Mouse (Mus musculus) embryonic facial prominence, embryonic 12.5 days (tissue): Measurements from ENCODE around the gene Pard6b. TPM values are rescaled to one million over a fixed set of nuclear protein-coding genes. Genes with fewer than 3 reads are reported as not detected.
"Not testable (repeated sequence)": the region's sequence is repeated elsewhere in the genome, so short reads cannot be mapped to it uniquely, and the experiment has no call there.

ENCODE experiments used
- ATAC-seq: fragments of 200-750 bp; cut with Nextera tagmentation; 2 replicates; pipeline ENCODE4 v1.8.0; 2017; ENCODE audit not compliant: insufficient number of reproducible peaks, insufficient read depth, low FRiP score, low TSS enrichment
- H3K27ac ChIP-seq: fragments of 300-500 bp; sonication (generic); 2 replicates; pipeline ENCODE4 v1.5.1; 2016; ENCODE audit warnings: mild to moderate bottlenecking
- H3K27me3 ChIP-seq: fragments of 300-500 bp; sonication (generic); 2 replicates; pipeline ENCODE4 v1.6.1; 2016; ENCODE audit warnings: mild to moderate bottlenecking, moderate library complexity
- H3K36me3 ChIP-seq: fragments of 300-500 bp; sonication (generic); 2 replicates; pipeline ENCODE4 v1.6.1; 2016; ENCODE audit warnings: mild to moderate bottlenecking
- H3K4me1 ChIP-seq: fragments of 300-500 bp; sonication (generic); 2 replicates; pipeline ENCODE4 v1.6.1; 2016
- H3K4me2 ChIP-seq: fragments of 300-500 bp; sonication (generic); replicated peaks from 2 replicates; pipeline ENCODE4 v1.6.1; 2016; ENCODE audit warnings: mild to moderate bottlenecking, moderate library complexity
- H3K4me3 ChIP-seq: fragments of 300-500 bp; sonication (generic); 2 replicates; pipeline ENCODE4 v1.5.1; 2016; ENCODE audit warnings: mild to moderate bottlenecking
- H3K9ac ChIP-seq: fragments of 300-500 bp; sonication (generic); 2 replicates; pipeline ENCODE4 v1.6.1; 2016; ENCODE audit warnings: mild to moderate bottlenecking, moderate library complexity
- H3K9me3 ChIP-seq: fragments of 300-500 bp; sonication (generic); 2 replicates; pipeline ENCODE4 v1.6.1; 2016; ENCODE audit warnings: mild to moderate bottlenecking, moderate library complexity
- WGBS: fragments of 180-500 bp; shearing (Covaris S2); methylation state at CpG from one replicate; pipeline ENCODE4 v1.1.7; 2016; 5-methylcytosine and 5-hydroxymethylcytosine counted together
- polyA plus RNA-seq: library from polyadenylated mRNA; unstranded; fragments of >200 nt; fragmentation: Nextera tagmentation; extraction: Ambion mirVana; gene quantifications from 2 replicates; pipeline ENCODE4 v1.2.1, GENCODE M21; 2016

The Pard6b gene
- polyA plus RNA-seq, 1 experiment from 2014 or later: 6.6 TPM

GRCm38 (mm10) chr2:168049002-168049635 is 31.7 kb upstream of the Pard6b start:
- peaks cover 27% of the 10 kb centered on the region for H3K27me3 ChIP-seq
- H3K9me3 ChIP-seq: no peaks in the 10 kb centered on the region
- WGBS: 9% methylated on average over 16 of the region's 16 CpGs
- H3K4me3 ChIP-seq: peak overlapping the region; percentile 54
- peaks cover 31% of the 10 kb centered on the region for H3K4me1 ChIP-seq
- no peaks in the 10 kb centered on the region for H3K36me3 ChIP-seq
- peak overlapping the region; percentile 95 for H3K4me2 ChIP-seq
- H3K9ac ChIP-seq: peak overlapping the region; percentile 42; the same call in 1 of the 2 replicates
- 0 out of 2 replicates have a peak overlapping the region, but pooled peaks have one; percentile 54 for H3K27ac ChIP-seq
- no peak for ATAC-seq

GRCm38 (mm10) chr2:168050000-168050942 is 30.5 kb upstream of the Pard6b start:
- peak overlapping the region; percentile 54 for H3K4me3 ChIP-seq
- H3K27ac ChIP-seq: peak overlapping the region; percentile 54; the same call in 1 of the 2 replicates
- H3K4me2 ChIP-seq: peak overlapping the region; percentile 95
- H3K9ac ChIP-seq: peak overlapping the region; percentile 59
- H3K9me3 ChIP-seq: no peaks in the 10 kb centered on the region
- peaks cover 27% of the 10 kb centered on the region for H3K4me1 ChIP-seq
- ATAC-seq: no peak
- no peaks in the 10 kb centered on the region for H3K36me3 ChIP-seq
- H3K27me3 ChIP-seq: peaks cover 27% of the 10 kb centered on the region
- WGBS: under 1% methylated on average over 56 of the region's 56 CpGs

GRCm38 (mm10) chr2:168052156-168052555 is 28.6 kb upstream of the Pard6b start:
- no peak overlapping the region for H3K4me3 ChIP-seq
- peaks cover 35% of the 10 kb centered on the region for H3K4me1 ChIP-seq
- H3K4me2 ChIP-seq: no peak overlapping the region
- 90% methylated on average over 1 of the region's 1 CpGs for WGBS
- no peak for ATAC-seq
- no peak overlapping the region for H3K9ac ChIP-seq
- H3K27me3 ChIP-seq: peaks cover 27% of the 10 kb centered on the region
- no peaks in the 10 kb centered on the region for H3K36me3 ChIP-seq
- no peak overlapping the region for H3K27ac ChIP-seq
- no peaks in the 10 kb centered on the region for H3K9me3 ChIP-seq

- peaks cover 35% of the 10 kb centered on the region for H3K4me1 ChIP-seq
- ATAC-seq: no peak
- H3K4me3 ChIP-seq: no peak overlapping the region
- H3K4me2 ChIP-seq: no peak overlapping the region
- 9% methylated on average over 2 of the region's 2 CpGs for WGBS
- H3K27ac ChIP-seq: no peak overlapping the region
- H3K27me3 ChIP-seq: peaks cover 27% of the 10 kb centered on the region
- H3K36me3 ChIP-seq: no peaks in the 10 kb centered on the region
- no peak overlapping the region for H3K9ac ChIP-seq
- H3K9me3 ChIP-seq: no peaks in the 10 kb centered on the region
Measured at GRCm38 (mm10) chr2:168052689-168053088, 28.1 kb upstream of the Pard6b start.

GRCm38 (mm10) chr2:168054142-168054541 is 26.7 kb upstream of the Pard6b start:
- Histone ChIP-seq H3K4me3 (no peak overlapping the region), H3K4me2 (no peak overlapping the region), H3K4me1 (peaks cover 30% of the 10 kb centered on the region), H3K27ac (no peak overlapping the region), H3K9ac (no peak overlapping the region), H3K27me3 (peaks cover 22% of the 10 kb centered on the region), H3K9me3 (no peaks in the 10 kb centered on the region), H3K36me3 (no peaks in the 10 kb centered on the region)
- 93% methylated on average over 11 of the region's 11 CpGs for WGBS
- no peak for ATAC-seq

DNA sequence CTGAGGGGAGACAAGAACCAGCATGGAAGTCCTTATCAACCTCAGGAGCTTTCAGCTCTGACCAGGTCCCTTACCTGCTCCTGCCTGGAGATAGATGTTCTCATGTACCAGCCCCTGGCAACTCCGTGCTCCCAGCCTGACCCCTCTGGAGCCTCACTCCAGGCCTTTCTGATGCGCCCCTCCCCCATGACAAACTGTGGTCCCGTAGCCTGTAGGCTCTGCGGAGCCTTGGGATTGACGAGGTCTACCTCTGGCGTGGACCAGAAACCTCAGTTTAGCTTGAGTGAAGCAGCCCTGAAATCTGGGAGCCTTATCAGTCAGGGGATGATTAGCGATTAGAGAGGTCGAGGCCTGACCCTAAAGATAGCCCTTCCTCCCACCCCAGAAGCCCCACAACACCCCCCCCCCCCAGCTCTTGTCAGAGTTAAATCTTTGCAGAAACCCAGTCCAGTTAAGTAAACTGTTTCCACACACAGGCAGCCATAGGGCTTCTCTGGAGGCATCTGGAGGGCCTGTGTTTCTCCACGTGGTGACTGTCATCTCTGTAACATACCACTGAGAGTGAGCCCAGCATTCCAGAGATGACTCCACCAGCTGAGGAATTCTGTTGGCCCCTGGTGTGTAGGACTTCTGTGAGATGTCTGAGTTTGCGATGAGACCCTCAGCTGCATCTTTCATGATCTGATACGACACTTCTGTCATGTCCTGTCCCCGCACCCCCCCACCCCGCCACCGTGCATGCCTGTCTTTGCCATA is 24.7 kb upstream of the Pard6b start:
- Histone ChIP-seq H3K4me3 (no peak overlapping the region), H3K27ac (peak overlapping the region; percentile 78), H3K4me2 (0 out of 2 replicates have a peak overlapping the region, but pooled peaks have one; percentile 8)

GRCm38 (mm10) chr2:168056666-168056933 is 24.2 kb upstream of the Pard6b start:
- no peak overlapping the region for H3K9ac ChIP-seq
- WGBS: 18% methylated on average over 8 of the region's 8 CpGs
- H3K4me2 ChIP-seq: 0 out of 2 replicates have a peak overlapping the region, but pooled peaks have one; percentile 8
- H3K27me3 ChIP-seq: peaks cover 3% of the 10 kb centered on the region; the same call in 1 of the 2 replicates
- H3K36me3 ChIP-seq: no peaks in the 10 kb centered on the region
- H3K9me3 ChIP-seq: no peaks in the 10 kb centered on the region
- peaks cover 18% of the 10 kb centered on the region for H3K4me1 ChIP-seq
- no peak overlapping the region for H3K4me3 ChIP-seq
- H3K27ac ChIP-seq: peak overlapping the region; percentile 78
- no peak for ATAC-seq

More for the DNA sequence above, 24.7 kb upstream of the Pard6b start:
- ATAC-seq: no peak; the same call in 1 of the 2 replicates
- H3K9ac ChIP-seq: no peak overlapping the region
- no peaks in the 10 kb centered on the region for H3K36me3 ChIP-seq
- no peaks in the 10 kb centered on the region for H3K9me3 ChIP-seq
- H3K4me1 ChIP-seq: peaks cover 18% of the 10 kb centered on the region
- WGBS: 21% methylated on average over 14 of the region's 14 CpGs
- peaks cover 8% of the 10 kb centered on the region; the same call in 1 of the 2 replicates for H3K27me3 ChIP-seq

- H3K4me1 ChIP-seq: peaks cover 18% of the 10 kb centered on the region
- not testable (repeated sequence) for H3K4me2 ChIP-seq, H3K9me3 ChIP-seq, H3K27ac ChIP-seq, ATAC-seq, H3K36me3 ChIP-seq, H3K9ac ChIP-seq, H3K27me3 ChIP-seq, H3K4me3 ChIP-seq
- 55% methylated on average over 2 of the region's 2 CpGs for WGBS
Measured at GRCm38 (mm10) chr2:168057876-168058275, 22.9 kb upstream of the Pard6b start.

- Histone ChIP-seq H3K9ac (no peak overlapping the region), H3K27me3 (no peaks in the 10 kb centered on the region), H3K4me1 (peaks cover 18% of the 10 kb centered on the region), H3K27ac (no peak overlapping the region), H3K9me3 (no peaks in the 10 kb centered on the region), H3K4me3 (no peak overlapping the region), H3K4me2 (no peak overlapping the region), H3K36me3 (no peaks in the 10 kb centered on the region)
- 25% methylated on average over 13 of the region's 13 CpGs for WGBS
- no peak for ATAC-seq
Measured at GRCm38 (mm10) chr2:168058488-168059199, 22.2 kb upstream of the Pard6b start.

DNA sequence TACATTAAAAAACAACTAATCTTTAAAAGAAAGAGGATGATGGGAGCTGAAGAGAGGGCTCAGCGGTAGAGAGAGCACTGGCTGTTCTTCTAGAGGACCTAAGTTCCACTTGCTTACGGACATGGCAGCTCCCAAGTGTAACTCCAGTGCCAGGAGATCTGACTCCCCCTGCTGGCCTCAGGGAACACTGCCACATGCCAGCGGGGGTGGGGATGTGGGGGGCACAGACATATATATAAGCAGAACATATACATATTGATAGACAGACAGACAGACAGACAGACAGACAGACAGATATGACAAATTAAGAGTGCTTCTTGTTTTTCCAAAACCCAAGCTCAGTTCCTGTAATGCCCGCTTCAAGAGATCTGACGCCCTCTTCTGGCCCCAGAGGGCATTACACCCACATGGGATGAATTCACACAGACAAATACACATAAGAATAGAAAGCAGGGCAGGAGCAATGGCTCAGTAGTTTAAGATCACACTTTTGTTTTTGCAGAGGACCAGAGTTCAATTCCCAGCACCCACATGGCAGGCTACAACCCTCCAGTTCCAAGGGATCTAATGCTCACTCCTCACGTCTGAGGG is 21.5 kb upstream of the Pard6b start:
- no peak overlapping the region for H3K27ac ChIP-seq
- no peak overlapping the region for H3K9ac ChIP-seq

DNA sequence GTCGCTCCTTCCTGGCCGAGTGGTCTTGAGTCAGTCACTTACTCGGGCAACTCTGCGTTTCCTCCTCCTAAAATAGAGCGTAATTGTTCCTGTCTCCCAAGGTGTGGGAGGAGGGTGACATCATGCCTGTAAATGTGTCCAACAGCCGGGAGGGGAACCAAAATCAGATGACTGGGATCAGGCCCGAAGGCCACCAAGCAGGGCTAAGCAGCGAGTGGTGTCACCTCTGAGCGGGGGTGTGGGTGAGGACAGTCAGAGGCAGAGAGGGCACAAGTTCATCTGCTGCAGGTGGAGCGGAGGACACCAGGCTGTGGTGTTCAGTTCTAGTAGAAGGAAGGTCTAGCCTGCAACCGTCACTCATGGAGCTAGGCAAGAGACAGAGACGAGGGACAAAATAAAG is 17.1 kb upstream of the Pard6b start:
- Histone ChIP-seq H3K36me3 (no peaks in the 10 kb centered on the region), H3K9ac (no peak overlapping the region), H3K9me3 (no peaks in the 10 kb centered on the region), H3K4me2 (no peak overlapping the region), H3K27me3 (peaks cover 3% of the 10 kb centered on the region), H3K4me1 (no peaks in the 10 kb centered on the region), H3K27ac (no peak overlapping the region), H3K4me3 (no peak overlapping the region)
- WGBS: 89% methylated on average over 12 of the region's 12 CpGs
- ATAC-seq: no peak

More for the DNA sequence above, 21.5 kb upstream of the Pard6b start:
- Histone ChIP-seq H3K36me3 (no peaks in the 10 kb centered on the region), H3K9me3 (no peaks in the 10 kb centered on the region), H3K4me1 (peaks cover 18% of the 10 kb centered on the region), H3K4me2 (no peak overlapping the region), H3K4me3 (no peak overlapping the region), H3K27me3 (no peaks in the 10 kb centered on the region)
- 71% methylated on average over 6 of the region's 6 CpGs for WGBS
- no peak for ATAC-seq
